Mouse (Mus musculus): ENCODE results near the gene Fbf1. TPM values are rescaled to one million over a fixed set of nuclear protein-coding genes. Genes with fewer than 3 reads are reported as not detected.
"Not testable (repeated sequence)": the region's sequence is repeated elsewhere in the genome, so short reads cannot be mapped to it uniquely, and the experiment has no call there.

The Fbf1 gene
- total and polyA plus RNA-seq, 3 experiments: 11.8 to 15.0 (median 14.8) TPM

- no peaks in the 10 kb centered on the region for H3K79me2 ChIP-seq (replicated peaks; ENCODE audit: control insufficient read depth, insufficient read depth, low read length)
- TF ChIP-seq EP300 (IDR thresholded peaks at IDR 0.05; ENCODE audit: insufficient read depth, low read depth, low read length): no peak
- TF ChIP-seq POLR2A (IDR thresholded peaks at IDR 0.05; ENCODE audit: insufficient read depth, low read depth, low read length): no peak
- no peak for TF ChIP-seq CTCF (IDR thresholded peaks at IDR 0.05)
- H3K4me1 ChIP-seq (ENCODE audit: control insufficient read depth, insufficient read depth, low read length): peaks cover 12% of the 10 kb centered on the region
- no peak overlapping the region for H3K4me3 ChIP-seq
- no peaks in the 10 kb centered on the region for H3K36me3 ChIP-seq (ENCODE audit: control insufficient read depth, insufficient read depth, low read length)
- no peaks in the 10 kb centered on the region for H3K27me3 ChIP-seq (ENCODE audit: control insufficient read depth, insufficient read depth, low read length)
- no peak for DNase-seq
- intact Hi-C loops (cut with DNase I): no loop called here
- 98% methylated on average over 15 of the region's 15 CpGs for WGBS
- no peak overlapping the region for H3K27ac ChIP-seq
- H3K9ac ChIP-seq (ENCODE audit: low read depth, low read length): no peak overlapping the region
These were observed 41.7 kb downstream of the Fbf1 start for GRCm38 (mm10) chr11:116126261-116126660.

- H3K36me3 ChIP-seq (ENCODE audit: control insufficient read depth, insufficient read depth, low read length); H3K27ac ChIP-seq; intact Hi-C loops (cut with DNase I); DNase-seq; H3K4me1 ChIP-seq (ENCODE audit: control insufficient read depth, insufficient read depth, low read length); H3K9ac ChIP-seq (ENCODE audit: low read depth, low read length); H3K79me2 ChIP-seq (replicated peaks; ENCODE audit: control insufficient read depth, insufficient read depth, low read length); H3K4me3 ChIP-seq; H3K27me3 ChIP-seq (ENCODE audit: control insufficient read depth, insufficient read depth, low read length): not testable (repeated sequence)
- WGBS: 93% methylated on average over 8 of the region's 8 CpGs
These were observed 46.2 kb downstream of the Fbf1 start for GRCm38 (mm10) chr11:116121731-116122245.

GRCm38 (mm10) chr11:116117819-116118218 lies 50.1 kb downstream of the Fbf1 start:
- H3K4me1 ChIP-seq (ENCODE audit: control insufficient read depth, insufficient read depth, low read length): no peaks in the 10 kb centered on the region
- no peak for DNase-seq
- no peak overlapping the region for H3K4me3 ChIP-seq
- no peaks in the 10 kb centered on the region for H3K36me3 ChIP-seq (ENCODE audit: control insufficient read depth, insufficient read depth, low read length)
- no peaks in the 10 kb centered on the region for H3K27me3 ChIP-seq (ENCODE audit: control insufficient read depth, insufficient read depth, low read length)
- TF ChIP-seq CTCF (IDR thresholded peaks at IDR 0.05): peak; percentile 65
- no peak for TF ChIP-seq POLR2A (IDR thresholded peaks at IDR 0.05; ENCODE audit: insufficient read depth, low read depth, low read length)
- TF ChIP-seq EP300 (IDR thresholded peaks at IDR 0.05; ENCODE audit: insufficient read depth, low read depth, low read length): no peak
- no peak overlapping the region for H3K9ac ChIP-seq (ENCODE audit: low read depth, low read length)
- no peak overlapping the region for H3K27ac ChIP-seq
- H3K79me2 ChIP-seq (replicated peaks; ENCODE audit: control insufficient read depth, insufficient read depth, low read length): no peaks in the 10 kb centered on the region
- intact Hi-C loops (cut with DNase I): no loop called here

- no peak for TF ChIP-seq POLR2A (IDR thresholded peaks at IDR 0.05; ENCODE audit: insufficient read depth, low read depth, low read length)
- TF ChIP-seq EP300 (IDR thresholded peaks at IDR 0.05; ENCODE audit: insufficient read depth, low read depth, low read length): no peak
- no peak for TF ChIP-seq CTCF (IDR thresholded peaks at IDR 0.05)
- H3K27me3 ChIP-seq (ENCODE audit: control insufficient read depth, insufficient read depth, low read length): no peaks in the 10 kb centered on the region
- no peak overlapping the region for H3K9ac ChIP-seq (ENCODE audit: low read depth, low read length)
- H3K27ac ChIP-seq: no peak overlapping the region
- H3K36me3 ChIP-seq (ENCODE audit: control insufficient read depth, insufficient read depth, low read length): no peaks in the 10 kb centered on the region
- H3K79me2 ChIP-seq (replicated peaks; ENCODE audit: control insufficient read depth, insufficient read depth, low read length): no peaks in the 10 kb centered on the region
- no peak overlapping the region for H3K4me3 ChIP-seq
- 48% methylated on average over 12 of the region's 12 CpGs for WGBS
- no peak for DNase-seq
- intact Hi-C loops (cut with DNase I): no loop called here
- H3K4me1 ChIP-seq (ENCODE audit: control insufficient read depth, insufficient read depth, low read length): no peaks in the 10 kb centered on the region
These were observed 50.7 kb downstream of the Fbf1 start for GRCm38 (mm10) chr11:116117241-116117640.

GRCm38 (mm10) chr11:116111611-116112203 lies 56.3 kb downstream of the Fbf1 start:
- intact Hi-C loops (cut with DNase I): loop anchor here (2.0 kb wide), 1 partner anchor 17 kb away; no protein-coding TSS in a partner anchor
- WGBS: 93% methylated on average over 19 of the region's 19 CpGs
- no peak overlapping the region for H3K4me3 ChIP-seq
- H3K4me1 ChIP-seq (ENCODE audit: control insufficient read depth, insufficient read depth, low read length): peaks cover 10% of the 10 kb centered on the region
- no peak overlapping the region for H3K9ac ChIP-seq (ENCODE audit: low read depth, low read length)
- no peak overlapping the region for H3K27ac ChIP-seq
- no peak for DNase-seq
- no peaks in the 10 kb centered on the region; the same call in 1 of the 2 replicates for H3K36me3 ChIP-seq (ENCODE audit: control insufficient read depth, insufficient read depth, low read length)
- H3K27me3 ChIP-seq (ENCODE audit: control insufficient read depth, insufficient read depth, low read length): no peaks in the 10 kb centered on the region
- no peak for TF ChIP-seq EP300 (IDR thresholded peaks at IDR 0.05; ENCODE audit: insufficient read depth, low read depth, low read length)
- TF ChIP-seq CTCF (IDR thresholded peaks at IDR 0.05): peak; percentile 39
- H3K79me2 ChIP-seq (replicated peaks; ENCODE audit: control insufficient read depth, insufficient read depth, low read length): no peaks in the 10 kb centered on the region; the same call in 1 of the 2 replicates

- no peak overlapping the region for H3K9ac ChIP-seq (ENCODE audit: low read depth, low read length)
- H3K79me2 ChIP-seq (replicated peaks; ENCODE audit: control insufficient read depth, insufficient read depth, low read length): no peaks in the 10 kb centered on the region; the same call in 1 of the 2 replicates
- no peaks in the 10 kb centered on the region; the same call in 1 of the 2 replicates for H3K36me3 ChIP-seq (ENCODE audit: control insufficient read depth, insufficient read depth, low read length)
- peak overlapping the region; percentile 98 for H3K27ac ChIP-seq
- peaks cover 11% of the 10 kb centered on the region for H3K4me1 ChIP-seq (ENCODE audit: control insufficient read depth, insufficient read depth, low read length)
- H3K4me3 ChIP-seq: peak overlapping the region; percentile 65; the same call in 1 of the 2 replicates
- no peak for DNase-seq
- WGBS: 80% methylated on average over 4 of the region's 4 CpGs
- intact Hi-C loops (cut with DNase I): loop anchor here (2.0 kb wide), 1 partner anchor 16 kb away; no protein-coding TSS in a partner anchor
- H3K27me3 ChIP-seq (ENCODE audit: control insufficient read depth, insufficient read depth, low read length): no peaks in the 10 kb centered on the region
- TF ChIP-seq CTCF (IDR thresholded peaks at IDR 0.05) (peak; percentile 54), EP300 (IDR thresholded peaks at IDR 0.05; ENCODE audit: insufficient read depth, low read depth, low read length) (no peak)
These were observed 56.9 kb downstream of the Fbf1 start for GRCm38 (mm10) chr11:116111067-116111466.

All from heart, adult 2 months (tissue).